Mouse (Mus musculus) cerebral cortex, adult 2 months (tissue): ENCODE results near the gene Rd3l.

Source experiments
- WGBS: fragments of 180-500 bp; shearing (Covaris S2); methylation state at CpG from one replicate; pipeline ENCODE4 v1.1.7; 2018; 5-methylcytosine and 5-hydroxymethylcytosine counted together

Gene Rd3l

DNA sequence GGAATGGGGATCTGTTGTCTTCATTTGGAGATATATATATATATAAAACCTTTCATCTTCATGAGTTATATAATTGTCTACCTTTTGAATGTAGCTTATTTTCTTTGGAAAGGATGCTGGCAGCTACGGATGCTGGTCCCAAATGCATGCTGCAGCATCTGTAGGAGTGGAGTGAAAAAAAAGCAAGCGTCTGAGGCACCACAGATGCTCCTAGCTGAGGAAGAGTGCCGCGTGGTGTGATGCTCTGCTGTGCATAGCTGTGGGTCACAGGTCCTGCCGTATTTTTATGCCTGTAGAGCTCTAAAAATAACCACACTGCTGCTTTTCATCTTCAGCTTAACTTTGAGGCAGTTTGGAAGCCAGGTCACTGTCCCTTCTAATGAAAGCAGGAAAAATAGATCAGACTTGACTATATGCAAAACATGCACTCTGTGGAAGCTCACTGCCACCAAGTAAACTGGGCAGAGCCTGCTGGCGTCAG is at the start of gene Rd3l:
Gene Rd3l, minus strand, starts transcription at position 431 of the 481 bp plus-strand sequence.
- 42% methylated on average over 6 of the region's 6 CpGs for WGBS

DNA sequence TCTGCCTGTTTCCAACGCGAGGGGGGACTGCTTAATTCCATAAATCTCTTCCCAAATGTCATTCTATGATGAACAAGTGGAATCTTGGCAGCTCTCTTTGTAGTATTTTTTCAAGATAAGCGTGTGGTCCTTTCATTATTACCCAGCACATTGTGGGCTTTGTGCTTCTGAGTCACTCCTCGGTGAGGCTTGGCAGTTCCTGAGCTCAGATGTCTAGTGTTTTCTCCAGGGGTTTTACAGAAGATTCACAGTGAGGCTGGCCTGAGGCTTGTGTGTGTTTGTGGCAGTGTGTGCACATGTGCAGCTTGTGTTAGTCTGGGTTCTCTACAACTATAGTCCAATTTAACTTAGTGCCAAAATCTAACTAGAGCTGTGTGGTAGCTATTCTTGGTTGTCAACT is 46.3 kb upstream of the Rd3l start:
- WGBS, result 36% methylated on average over 4 of the region's 4 CpGs

- 57% methylated on average over 14 of the region's 14 CpGs for WGBS
Measured at GRCm38 (mm10) chr12:112025907-112026645, 45.0 kb upstream of the Rd3l start.

- WGBS, result 83% methylated on average over 13 of the region's 13 CpGs
Measured at GRCm38 (mm10) chr12:112025457-112025856, 44.3 kb upstream of the Rd3l start.

DNA sequence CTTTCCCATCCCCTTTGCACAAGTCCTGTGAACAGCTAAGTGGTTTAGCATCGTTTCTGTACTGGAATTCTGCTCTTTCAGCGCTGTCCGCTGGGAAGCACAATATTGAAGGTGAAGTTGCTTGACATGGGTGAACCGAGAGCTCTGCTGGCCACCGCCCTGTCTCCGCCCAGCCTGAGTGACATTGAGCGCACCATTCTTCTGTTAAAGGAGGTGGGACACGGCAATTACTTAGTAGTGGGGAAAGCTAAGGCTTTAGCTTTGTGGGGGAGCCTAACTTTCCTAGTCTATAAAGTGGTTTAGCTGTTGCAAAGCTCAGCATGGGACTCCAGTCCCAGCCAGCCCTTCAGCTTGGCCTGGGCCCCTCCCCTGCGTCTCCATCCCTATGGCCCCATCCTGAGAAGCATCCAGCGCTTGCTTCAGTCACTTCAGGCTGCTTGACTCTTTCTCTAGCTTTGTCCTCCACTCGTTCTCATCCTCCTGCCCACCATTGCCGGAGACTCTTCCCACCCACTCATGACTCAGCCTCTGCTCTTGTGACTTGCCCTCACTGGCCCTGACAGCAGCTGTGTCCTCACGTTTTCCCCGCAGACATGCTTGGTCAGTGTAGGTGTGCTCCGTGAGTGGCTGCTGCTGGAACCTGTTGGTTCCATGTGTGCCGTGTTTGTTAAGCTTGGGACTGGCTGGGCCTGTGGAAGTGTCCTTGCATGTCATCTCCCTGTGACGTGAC is 43.6 kb upstream of the Rd3l start:
- 82% methylated on average over 17 of the region's 17 CpGs for WGBS

DNA sequence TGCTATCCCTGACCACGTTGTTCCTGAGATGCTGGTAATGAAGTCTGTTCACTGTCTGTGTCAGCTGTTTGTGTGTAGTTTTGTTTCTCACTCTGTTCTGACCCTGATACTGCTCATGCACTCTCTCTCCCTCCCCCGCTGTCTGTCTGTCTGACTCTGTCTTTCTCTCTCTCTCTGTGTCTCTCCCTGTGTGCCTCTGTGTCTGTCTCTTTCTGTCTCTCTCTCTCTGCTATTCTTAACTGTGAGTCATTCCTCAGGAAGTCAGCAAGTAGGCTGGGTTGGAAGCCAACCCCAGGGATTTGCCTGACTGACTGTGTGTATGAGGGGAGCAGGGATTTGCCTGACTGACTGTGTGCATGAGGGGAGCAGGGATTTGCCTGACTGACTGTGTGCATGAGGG is 42.2 kb upstream of the Rd3l start:
- WGBS, result 79% methylated on average over 2 of the region's 2 CpGs

DNA sequence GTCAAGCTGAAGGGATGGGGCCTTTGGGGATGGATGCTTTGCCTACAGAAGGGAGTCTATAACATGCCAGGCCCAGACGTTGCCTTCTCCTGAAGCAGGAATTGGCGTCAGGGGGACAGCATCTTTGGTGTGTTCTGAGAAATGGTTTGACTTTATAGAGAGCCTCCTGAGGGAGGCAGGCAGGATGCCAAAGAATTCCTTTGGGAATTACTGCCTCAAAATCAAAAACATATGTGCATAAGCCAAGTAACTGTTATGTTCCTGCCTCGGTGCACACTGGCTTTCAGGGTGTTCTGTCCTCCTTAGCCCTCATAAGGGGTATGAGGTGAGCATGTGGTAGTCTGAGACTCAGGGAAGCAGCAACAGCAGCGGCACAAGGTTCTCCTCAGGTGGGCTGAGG is 35.2 kb upstream of the Rd3l start:
- 80% methylated on average over 4 of the region's 4 CpGs for WGBS

DNA sequence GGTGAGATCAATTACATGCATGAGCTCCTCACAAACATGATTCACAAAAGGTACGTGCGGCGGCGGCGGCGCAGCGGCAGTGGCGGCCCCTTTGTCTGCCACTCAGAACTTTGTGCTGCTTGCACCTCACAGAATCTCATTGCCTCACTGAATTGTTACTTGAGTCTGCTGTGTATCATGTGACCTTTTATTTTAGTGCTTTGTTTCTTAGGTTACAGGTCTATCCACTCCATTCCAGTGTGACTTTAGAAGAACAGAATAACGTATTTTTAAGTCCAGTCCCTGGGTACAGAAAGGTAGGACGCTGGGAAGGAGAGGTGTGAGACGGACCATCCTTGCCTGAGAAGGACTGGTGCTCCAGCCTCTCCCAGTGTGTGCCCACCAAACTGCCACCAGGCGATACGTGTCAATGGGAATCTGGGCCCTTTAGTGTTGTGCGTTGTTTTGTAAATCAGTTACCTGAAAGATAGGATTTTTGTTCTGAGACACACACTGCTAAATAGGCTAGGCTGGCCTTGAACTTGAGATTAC is 32.2 kb upstream of the Rd3l start:
- WGBS, result 61% methylated on average over 14 of the region's 14 CpGs

GRCm38 (mm10) chr12:112012511-112013270 is 31.6 kb upstream of the Rd3l start:
- WGBS, result 31% methylated on average over 12 of the region's 12 CpGs

DNA sequence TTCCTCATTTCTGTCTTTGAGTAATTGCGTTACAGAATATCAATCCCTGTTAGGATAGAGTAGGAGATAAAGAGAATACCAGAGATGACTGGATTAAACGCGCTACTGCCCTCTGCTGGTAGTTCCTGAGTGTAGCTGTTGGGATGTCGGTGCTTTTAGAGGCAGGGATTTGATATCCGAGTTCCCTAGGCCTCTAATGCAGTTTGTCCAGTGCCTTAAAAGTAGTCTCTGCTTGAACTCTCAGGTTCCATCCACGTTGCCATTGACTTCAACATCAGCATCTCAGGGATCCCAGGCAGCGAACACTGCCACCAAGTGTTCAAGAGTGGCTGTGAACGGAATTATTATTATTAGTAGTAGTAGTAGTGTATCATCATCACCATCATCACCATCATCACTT is 20.1 kb upstream of the Rd3l start:
- 17% methylated on average over 8 of the region's 8 CpGs for WGBS

DNA sequence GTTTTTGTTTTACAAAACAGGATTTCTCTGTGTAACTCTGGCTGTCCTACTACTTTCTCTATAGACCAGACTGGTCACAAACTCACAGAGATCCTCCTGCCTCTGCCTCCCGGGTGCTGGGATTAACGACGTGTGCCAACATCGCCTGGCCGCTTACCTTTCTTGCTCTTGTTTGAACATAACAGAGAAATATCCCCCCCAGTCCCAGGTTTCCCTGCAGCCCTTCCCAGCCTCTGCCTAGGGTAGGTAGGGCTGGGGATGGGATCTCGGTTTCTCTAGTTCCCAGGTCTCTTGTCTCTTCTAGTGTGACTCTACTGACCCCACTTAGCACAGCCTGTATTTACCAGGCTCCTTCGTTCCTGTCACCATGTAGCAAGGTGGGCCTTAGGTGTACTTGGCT is 18.6 kb upstream of the Rd3l start:
- WGBS, result 97% methylated on average over 7 of the region's 7 CpGs

DNA sequence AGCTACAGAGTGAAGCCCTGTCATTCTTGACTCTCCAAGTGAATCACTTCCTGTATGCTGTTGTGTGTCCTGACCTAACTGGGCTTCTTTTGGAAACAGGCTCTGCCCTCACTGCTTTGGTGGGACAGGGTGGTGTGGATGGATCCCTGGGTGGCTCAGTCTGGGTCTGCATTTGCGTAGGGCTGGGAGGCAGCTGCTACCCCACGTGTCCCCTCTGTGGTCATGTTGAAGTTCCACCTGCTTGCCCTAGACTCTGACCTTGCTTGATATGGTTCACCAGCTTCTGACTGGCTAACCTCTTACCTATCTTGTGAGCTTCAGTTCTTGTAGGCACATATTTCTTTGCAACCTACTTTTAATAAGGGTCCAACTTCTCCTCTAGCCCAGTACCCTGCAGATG is 14.0 kb upstream of the Rd3l start:
- WGBS, result 95% methylated on average over 2 of the region's 2 CpGs

GRCm38 (mm10) chr12:111992626-111993025 is 11.5 kb upstream of the Rd3l start:
- WGBS, result 91% methylated on average over 5 of the region's 5 CpGs

DNA sequence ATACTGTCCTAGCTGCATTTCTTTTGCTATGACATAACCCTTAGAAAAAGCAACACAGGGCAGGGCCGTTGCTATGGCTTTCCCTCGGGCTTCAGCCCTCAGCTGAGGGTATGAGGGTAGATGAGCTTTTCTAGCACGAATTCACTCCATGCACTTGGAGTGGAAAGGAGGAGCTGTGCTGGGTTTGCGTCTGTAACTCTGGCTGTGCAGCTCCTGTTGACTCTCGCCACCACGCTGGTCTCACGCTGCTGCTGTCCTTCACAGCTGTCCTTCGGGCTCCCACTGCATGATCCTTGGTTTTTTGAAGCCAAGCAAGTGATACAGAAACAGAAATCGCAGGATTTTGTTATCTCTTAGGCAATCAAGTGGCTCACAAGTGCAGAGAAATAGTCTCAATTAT is 5.6 kb upstream of the Rd3l start:
- 50% methylated on average over 9 of the region's 9 CpGs for WGBS

GRCm38 (mm10) chr12:111983165-111983564 is 2.0 kb upstream of the Rd3l start:
- WGBS, result 83% methylated on average over 2 of the region's 2 CpGs

GRCm38 (mm10) chr12:111981831-111982230 is 714 bp upstream of the Rd3l start:
- WGBS, result 84% methylated on average over 8 of the region's 8 CpGs

- 76% methylated on average over 6 of the region's 6 CpGs for WGBS
Measured at GRCm38 (mm10) chr12:111978274-111978673, 2.8 kb downstream of the Rd3l start.

DNA sequence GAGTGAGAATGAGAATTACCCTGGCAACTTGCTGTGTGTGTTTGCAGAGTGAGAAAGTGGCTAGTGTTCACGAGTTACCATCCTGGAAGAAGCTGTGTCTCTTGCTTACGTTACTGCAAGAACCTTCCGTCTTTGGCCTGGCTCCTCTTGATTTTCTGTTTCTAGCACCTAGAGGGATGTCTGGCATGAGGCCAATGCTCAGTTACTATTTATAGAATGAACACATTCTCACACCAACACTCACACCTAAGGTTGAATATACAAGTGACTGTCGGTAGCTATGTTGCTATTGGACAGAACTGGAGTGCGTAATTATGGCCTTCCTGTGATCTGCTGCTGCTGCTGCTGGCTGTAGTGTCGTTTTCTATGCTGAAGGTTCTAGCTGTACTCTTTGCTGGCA is 4.0 kb downstream of the Rd3l start:
- WGBS, result 31% methylated on average over 6 of the region's 6 CpGs

DNA sequence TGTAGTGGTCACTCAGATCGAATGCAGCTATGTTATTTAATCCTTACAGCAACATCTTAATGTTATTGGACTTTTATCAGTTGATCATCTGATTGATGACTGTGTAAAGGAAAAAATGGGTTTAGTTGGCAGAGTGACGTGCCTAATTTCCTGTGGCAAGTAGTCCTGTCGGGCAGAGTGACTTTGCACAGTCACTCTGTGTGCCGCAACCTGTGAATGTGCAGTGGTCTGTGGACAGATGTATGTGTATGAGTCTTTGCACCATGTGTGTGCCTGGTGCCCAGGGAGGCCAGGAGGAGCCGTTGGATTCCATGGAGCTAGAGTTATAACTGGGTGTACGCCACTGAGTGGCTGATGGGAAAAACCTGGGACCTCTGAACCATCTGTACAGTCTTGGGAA is 6.5 kb downstream of the Rd3l start:
- WGBS, result 82% methylated on average over 6 of the region's 6 CpGs

DNA sequence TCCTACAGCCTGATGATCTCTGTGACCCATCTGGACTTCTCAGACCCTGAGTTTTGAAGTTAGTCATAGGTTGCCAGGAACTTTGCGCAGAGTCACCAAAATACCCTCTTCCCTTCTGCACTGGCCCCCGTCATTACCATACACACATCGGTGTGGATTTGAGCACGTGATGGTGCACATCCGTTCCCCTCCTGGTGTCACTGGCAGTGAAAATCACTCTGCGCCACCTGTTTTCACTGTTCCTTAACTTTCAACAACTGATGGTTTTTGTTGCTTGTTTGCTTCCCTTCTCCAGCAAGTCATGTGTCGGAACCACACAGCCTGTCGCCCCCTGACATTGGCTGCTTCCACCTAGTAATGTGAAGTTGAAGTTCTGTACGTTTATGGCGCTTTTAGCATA is 8.6 kb downstream of the Rd3l start:
- 88% methylated on average over 10 of the region's 10 CpGs for WGBS

DNA sequence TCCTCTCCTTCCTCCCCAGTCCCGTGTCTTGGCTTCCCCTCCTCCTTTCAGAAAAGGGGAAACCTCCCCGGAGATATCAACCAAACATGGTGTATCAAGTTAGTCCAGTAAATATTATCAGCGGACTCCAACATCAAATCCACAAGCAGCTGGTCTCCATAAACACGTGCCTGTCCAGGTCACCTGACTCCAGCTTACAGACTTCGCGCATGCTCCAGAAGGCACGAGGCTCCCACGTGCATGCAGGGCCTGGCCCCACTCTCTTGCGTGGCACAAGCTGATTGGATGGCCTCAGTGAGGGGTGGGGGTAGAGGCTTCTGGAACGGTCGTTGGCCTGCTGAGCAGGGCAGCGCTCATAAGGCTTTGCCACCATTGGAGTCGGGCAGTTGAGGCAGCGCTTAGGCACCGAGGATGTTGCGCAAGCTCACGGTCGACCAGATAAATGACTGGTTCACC is 9.9 kb downstream of the Rd3l start, which contains the start of gene Tdrd9:
Gene Tdrd9, plus strand, starts transcription at position 329 of the 456 bp plus-strand sequence.
- 86% methylated on average over 18 of the region's 18 CpGs for WGBS

DNA sequence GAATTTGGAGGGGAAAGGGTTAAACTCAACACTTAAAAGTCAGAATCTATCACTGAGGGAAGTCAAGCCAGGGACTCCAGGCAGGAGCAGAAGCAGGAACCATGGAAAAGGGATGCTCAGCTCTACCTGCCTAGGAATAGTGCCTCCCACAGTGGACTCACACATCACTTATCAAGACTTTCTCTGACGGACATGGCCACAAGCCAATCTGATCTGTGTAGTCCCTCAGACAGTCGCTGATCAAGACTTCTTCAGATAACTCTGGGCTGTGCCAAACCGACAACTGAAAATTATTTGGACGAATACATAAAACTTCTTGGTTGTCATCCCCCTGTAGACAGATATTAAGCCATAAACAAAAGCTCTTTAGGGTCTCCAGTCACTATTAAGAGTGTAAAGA is 11.0 kb downstream of the Rd3l start:
- 80% methylated on average over 4 of the region's 4 CpGs for WGBS
